ENCODE assay signal across 16 mouse cellular contexts in the genomic region with DNA sequence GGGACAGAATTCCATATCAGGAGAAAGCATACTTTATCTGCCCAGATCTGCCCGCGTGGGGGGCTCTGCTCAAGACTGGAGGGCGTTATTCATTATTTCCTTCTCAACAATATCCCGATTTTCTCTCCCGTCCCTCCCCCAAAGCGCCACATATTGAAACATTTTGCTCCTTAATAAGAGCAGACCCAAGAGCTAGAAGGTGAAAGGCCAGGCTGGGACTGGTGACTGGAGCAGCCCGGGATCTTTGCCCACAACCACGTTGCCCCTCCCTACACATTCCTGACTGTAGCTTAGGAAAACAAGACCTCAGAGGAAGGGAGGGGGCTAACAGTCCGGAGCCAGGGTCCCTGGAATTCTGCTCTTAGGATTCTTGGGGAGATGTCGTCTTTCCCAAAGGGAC. TPM values are rescaled to one million over a fixed set of nuclear protein-coding genes. Genes with fewer than 3 reads are reported as not detected.
DNase-seq lines count a peak whose midpoint lies in the region; ATAC-seq and TF ChIP-seq lines count a peak whose summit lies in the region.
"Had no signal": no experiment of that assay in that cellular context is flagged by ENCODE, and none has a peak within 500 bp of the region (broad histone marks: within the 10 kb centered on the region; RNA-seq: fewer than 3 reads in every experiment).

No protein-coding gene starts in this region.

- no peak overlapping the region for H3K4me3 ChIP-seq in heart, embryonic 16.5 days (ENCODE audit: low read length)
- no peak overlapping the region for H3K4me3 ChIP-seq in lung, postnatal 0 days (ENCODE audit: low read depth, low read length)
- H3K4me3 ChIP-seq in embryonic facial prominence, embryonic 11.5 days (ENCODE audit: low read depth, low read length): no peak overlapping the region
- H3K4me3 ChIP-seq in limb, embryonic 15.5 days: no peak overlapping the region
- H3K4me3 ChIP-seq: erythroblast, embryonic 14.5 days; gastrocnemius, adult 2 months; liver, embryonic 13.5 days had no signal

- no peaks in the 10 kb centered on the region for H3K36me3 ChIP-seq in heart, embryonic 16.5 days (ENCODE audit: control insufficient read depth, insufficient read depth)
- no peaks in the 10 kb centered on the region for H3K36me3 ChIP-seq in lung, postnatal 0 days (ENCODE audit: insufficient read depth, low read length)
- H3K36me3 ChIP-seq in embryonic facial prominence, embryonic 11.5 days (replicated peaks; ENCODE audit: control insufficient read depth, insufficient read depth, low read depth, low read length): no peaks in the 10 kb centered on the region
- no peaks in the 10 kb centered on the region for H3K36me3 ChIP-seq in limb, embryonic 15.5 days
- H3K36me3 ChIP-seq: liver, embryonic 13.5 days had no signal

- no peak overlapping the region for H3K27ac ChIP-seq in heart, embryonic 16.5 days (ENCODE audit: low read length)
- no peak overlapping the region for H3K27ac ChIP-seq in lung, postnatal 0 days (ENCODE audit: low read length)
- peak overlapping the region; percentile 63 for H3K27ac ChIP-seq in embryonic facial prominence, embryonic 11.5 days (replicated peaks; ENCODE audit: low read depth, low read length)
- no peak overlapping the region for H3K27ac ChIP-seq in limb, embryonic 15.5 days
- H3K27ac ChIP-seq: gastrocnemius, adult 2 months; liver, embryonic 13.5 days had no signal

- no peak for ATAC-seq in heart, embryonic 16.5 days (replicated peaks; ENCODE audit: extremely low read depth, insufficient read depth, low FRiP score)
- ATAC-seq in lung, postnatal 0 days: 0 out of 2 replicates have a peak, but pooled peaks have one; percentile 34
- ATAC-seq in embryonic facial prominence, embryonic 11.5 days (replicated peaks; ENCODE audit: insufficient number of reproducible peaks, low FRiP score, low TSS enrichment, low read depth): peak; percentile 54; the same call in 1 of the 2 replicates
- ATAC-seq in limb, embryonic 15.5 days (ENCODE audit: insufficient number of reproducible peaks, low FRiP score, low TSS enrichment, low read depth): no peak

- H3K4me2 ChIP-seq in heart, embryonic 16.5 days (ENCODE audit: low read depth, low read length): peak overlapping the region; percentile 22; the same call in 1 of the 2 replicates
- no peak overlapping the region for H3K4me2 ChIP-seq in lung, postnatal 0 days (replicated peaks; ENCODE audit: low read depth, low read length)
- no peak overlapping the region for H3K4me2 ChIP-seq in embryonic facial prominence, embryonic 11.5 days (ENCODE audit: low read depth, low read length)
- H3K4me2 ChIP-seq in limb, embryonic 15.5 days: 0 out of 2 replicates have a peak overlapping the region, but pooled peaks have one; percentile 11
- H3K4me2 ChIP-seq: liver, embryonic 13.5 days had no signal

- no peak overlapping the region for H3K9ac ChIP-seq in heart, embryonic 16.5 days (ENCODE audit: low read length)
- no peak overlapping the region for H3K9ac ChIP-seq in lung, postnatal 0 days (replicated peaks; ENCODE audit: low read depth)
- H3K9ac ChIP-seq in embryonic facial prominence, embryonic 11.5 days (replicated peaks; ENCODE audit: low read length): no peak overlapping the region
- H3K9ac ChIP-seq in limb, embryonic 15.5 days: no peak overlapping the region
- H3K9ac ChIP-seq: liver, embryonic 13.5 days had no signal

- DNase-seq in heart, postnatal 4 days: no peak
- no peak for DNase-seq in lung, postnatal 0 days (ENCODE audit: low spot score)
- no peak for DNase-seq in lung, postnatal 10 days
- DNase-seq in embryonic facial prominence, embryonic 11.5 days (ENCODE audit: low spot score): peak; percentile 86
- no peak for DNase-seq in cerebellum, adult 8-10 months
- DNase-seq: cerebellum, adult 9-11 months; gastrocnemius, adult 2 months; kidney, postnatal 10 days; layer of hippocampus, postnatal 36 days; liver, embryonic 13.5 days; right cerebral cortex, adult 18-20 months; thymus, postnatal 14 days had no signal

- no peaks in the 10 kb centered on the region for H3K9me3 ChIP-seq in heart, embryonic 16.5 days (replicated peaks; ENCODE audit: control insufficient read depth, low read length)
- no peaks in the 10 kb centered on the region for H3K9me3 ChIP-seq in lung, postnatal 0 days (ENCODE audit: low read length)
- H3K9me3 ChIP-seq in embryonic facial prominence, embryonic 11.5 days (replicated peaks; ENCODE audit: control insufficient read depth, low read length): no peaks in the 10 kb centered on the region
- H3K9me3 ChIP-seq in limb, embryonic 15.5 days: no peaks in the 10 kb centered on the region
- H3K9me3 ChIP-seq: liver, embryonic 13.5 days; megakaryocyte, embryonic 14.5 days had no signal

- TF ChIP-seq CTCF in lung, postnatal 0 days (IDR thresholded peaks at IDR 0.05): no peak

- peaks cover 10% of the 10 kb centered on the region for H3K4me1 ChIP-seq in heart, embryonic 16.5 days (ENCODE audit: control insufficient read depth, insufficient read depth, low read length)
- peaks cover 20% of the 10 kb centered on the region for H3K4me1 ChIP-seq in lung, postnatal 0 days (ENCODE audit: insufficient read depth, low read depth, low read length)
- peaks cover 13% of the 10 kb centered on the region for H3K4me1 ChIP-seq in embryonic facial prominence, embryonic 11.5 days (ENCODE audit: control insufficient read depth, insufficient read depth, low read length)
- peaks cover 51% of the 10 kb centered on the region for H3K4me1 ChIP-seq in limb, embryonic 15.5 days

- H3K27me3 ChIP-seq in heart, embryonic 16.5 days (ENCODE audit: control insufficient read depth, insufficient read depth, low read length): peaks cover 25% of the 10 kb centered on the region
- H3K27me3 ChIP-seq in lung, postnatal 0 days (replicated peaks; ENCODE audit: insufficient read depth, low read length): peaks cover 6% of the 10 kb centered on the region; the same call in 1 of the 2 replicates
- 0 out of 2 replicates have a peak, but pooled peaks cover under 1% of the 10 kb centered on the region for H3K27me3 ChIP-seq in embryonic facial prominence, embryonic 11.5 days (ENCODE audit: control insufficient read depth, insufficient read depth, low read length)
- H3K27me3 ChIP-seq in limb, embryonic 15.5 days: peaks cover 14% of the 10 kb centered on the region
- H3K27me3 ChIP-seq: megakaryocyte, embryonic 14.5 days had no signal

- TF ChIP-seq EP300 in lung, postnatal 0 days (IDR thresholded peaks at IDR 0.05): no peak

- WGBS in heart, embryonic 16.5 days: 13% methylated on average over 10 of the region's 10 CpGs
- 10% methylated on average over 10 of the region's 10 CpGs for WGBS in lung, postnatal 0 days
- WGBS in embryonic facial prominence, embryonic 11.5 days: under 1% methylated on average over 10 of the region's 10 CpGs
- 5% methylated on average over 10 of the region's 10 CpGs for WGBS in limb, embryonic 15.5 days

RNA-seq across cellular contexts. Expression of a gene that starts 7.9 kb away (rescaled TPM):
- 20.1 and 23.4 TPM in 2 replicates for polyA plus RNA-seq in heart, embryonic 16.5 days (2015; fragmentation: Nextera tagmentation; extraction: Ambion mirVana)
- total RNA-seq in heart, postnatal 4 days (2021): 10 to 100 TPM; 38.9 to 41.1 TPM
- 21.1 and 21.4 TPM in 2 replicates for polyA plus RNA-seq in lung, postnatal 0 days (2015; fragmentation: Nextera tagmentation; extraction: Ambion mirVana)
- 42.1 and 48.0 TPM in 2 replicates for polyA plus RNA-seq in embryonic facial prominence, embryonic 11.5 days (2014; fragmentation: Nextera tagmentation; extraction: Ambion mirVana)
- polyA plus RNA-seq in limb, embryonic 15.5 days (2015; fragmentation: Nextera tagmentation; extraction: Ambion mirVana): 21.3 and 23.4 TPM in 2 replicates

Comparison
In these comparisons a context has a peak if more than half of its experiments do, and no peak if none do; other contexts are left out.
1. ATAC-seq: peak in lung, postnatal 0 days (single experiment) and embryonic facial prominence, embryonic 11.5 days (single experiment); none in heart, embryonic 16.5 days (single experiment) and limb, embryonic 15.5 days (single experiment).
2. H3K4me2 ChIP-seq: peak in heart, embryonic 16.5 days (single experiment) and limb, embryonic 15.5 days (single experiment); none in lung, postnatal 0 days (single experiment) and embryonic facial prominence, embryonic 11.5 days (single experiment).